Mouse (Mus musculus) limb, embryonic 14.5 days (tissue): ENCODE results near the gene Ccl22. TPM values are rescaled to one million over a fixed set of nuclear protein-coding genes. Genes with fewer than 3 reads are reported as not detected.

Experiments
- ATAC-seq: fragments of 200-750 bp; cut with Nextera tagmentation; 2 replicates; pipeline ENCODE4 v1.8.0; 2017; ENCODE audit warnings: low read depth, moderate number of reproducible peaks, moderate TSS enrichment; ENCODE audit not compliant: low FRiP score
- DNase-seq: peaks from one replicate; pipeline ENCODE4 v3.0.0-alpha.2; 2015; ENCODE audit warnings: low spot score
- H3K27ac ChIP-seq: fragments of 300-500 bp; sonication (generic); replicated peaks from 2 replicates; pipeline ENCODE4 v1.5.1; 2014; ENCODE audit warnings: low read depth, mild to moderate bottlenecking, low read length, moderate library complexity, mixed read lengths
- H3K27me3 ChIP-seq: fragments of 300-500 bp; sonication (generic); 2 replicates; pipeline ENCODE4 v1.6.1; 2014; ENCODE audit warnings: low read length, mixed read lengths; ENCODE audit not compliant: control insufficient read depth, insufficient read depth
- H3K36me3 ChIP-seq: fragments of 300-500 bp; sonication (generic); 2 replicates; pipeline ENCODE4 v1.6.1; 2014; ENCODE audit warnings: mild to moderate bottlenecking, low read length, moderate library complexity, mixed read lengths; ENCODE audit not compliant: control insufficient read depth, insufficient read depth
- H3K4me1 ChIP-seq: fragments of 300-500 bp; sonication (generic); 2 replicates; pipeline ENCODE4 v1.6.1; 2014; ENCODE audit warnings: antibody characterized with exemption, low read length, mixed read lengths; ENCODE audit not compliant: control insufficient read depth, insufficient read depth
- H3K4me2 ChIP-seq: fragments of 300-500 bp; sonication (generic); replicated peaks from 2 replicates; pipeline ENCODE4 v1.6.1; 2014; ENCODE audit warnings: low read depth, mild to moderate bottlenecking, low read length, moderate library complexity; ENCODE audit not compliant: severe bottlenecking
- H3K4me3 ChIP-seq: fragments of 300-500 bp; sonication (generic); replicated peaks from 2 replicates; pipeline ENCODE4 v1.5.1; 2014; ENCODE audit warnings: low read length
- H3K9ac ChIP-seq: fragments of 300-500 bp; sonication (generic); 2 replicates; pipeline ENCODE4 v1.6.1; 2014; ENCODE audit warnings: mild to moderate bottlenecking, low read depth, low read length, moderate library complexity; ENCODE audit not compliant: severe bottlenecking
- H3K9me3 ChIP-seq: fragments of 300-500 bp; sonication (generic); 2 replicates; pipeline ENCODE4 v1.6.1; 2016; ENCODE audit warnings: low read length; ENCODE audit not compliant: control insufficient read depth
- POLR2A ChIP-seq: fragments of 200-500 bp; IDR thresholded peaks from 2 replicates; pipeline ENCODE4 v1.8.0; 2012; ENCODE audit warnings: inconsistent platforms, mild to moderate bottlenecking, moderate library complexity, borderline replicate concordance; ENCODE audit not compliant: insufficient read depth, insufficient read length; ENCODE audit errors: extremely low read depth
- WGBS: fragments of 180-500 bp; shearing (Covaris S2); extraction: QIAGEN DNeasy Blood & Tissue Kit; methylation state at CpG from one replicate; pipeline ENCODE4 v1.1.7; 2014; 5-methylcytosine and 5-hydroxymethylcytosine counted together
- polyA plus RNA-seq, 2 experiments: library from polyadenylated mRNA; depleted of rRNA in 1 of 2; stranded (reverse) in 1 of 2; unstranded in 1 of 2; fragments of >200 nt; fragmentation: Nextera tagmentation in 1 of 2; extraction: Ambion mirVana in 1 of 2; gene quantifications; 2 replicates each; pipeline versions ENCODE4 v1.2.1 to v1.2.3; 2012 to 2014

Gene Ccl22
- polyA plus RNA-seq, 2 experiments = 0.14 TPM; not detected in 1

DNA sequence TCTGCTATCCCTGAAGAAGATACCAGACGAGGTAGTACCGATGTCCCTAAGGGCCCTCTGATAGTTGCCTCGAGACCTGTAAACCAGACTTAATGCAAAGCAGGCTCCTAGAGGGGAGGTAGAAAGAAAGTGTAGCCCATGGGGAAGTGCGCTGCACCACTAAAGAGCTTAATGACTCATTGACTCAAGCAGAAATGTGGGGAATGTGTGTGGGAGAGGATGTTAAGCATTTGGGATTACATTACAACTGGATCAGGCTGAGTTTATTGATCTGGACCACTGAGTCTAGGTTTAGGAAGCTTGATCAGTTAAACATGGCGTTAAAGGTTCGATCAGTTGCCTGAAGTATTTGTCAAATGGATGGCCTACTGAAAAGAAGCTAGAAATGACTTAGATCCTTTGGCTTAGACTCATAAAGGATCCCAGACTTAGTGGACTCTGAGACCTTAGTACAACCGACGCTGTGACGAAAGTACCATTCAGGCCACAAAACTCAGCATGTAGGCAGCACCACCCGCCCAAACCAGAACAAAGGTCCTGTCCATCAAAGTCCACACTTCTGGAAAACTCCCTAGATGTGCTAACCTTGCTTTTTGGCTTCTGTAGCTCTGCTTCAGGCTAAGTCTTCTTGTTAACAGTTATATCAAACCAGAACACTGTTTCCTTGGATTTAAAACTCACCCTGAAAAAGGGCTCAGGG is 44.0 kb downstream of the Ccl22 start:
- Histone ChIP-seq H3K27me3 (no peaks in the 10 kb centered on the region), H3K36me3 (no peaks in the 10 kb centered on the region), H3K9ac (no peak overlapping the region), H3K27ac (no peak overlapping the region), H3K9me3 (no peaks in the 10 kb centered on the region), H3K4me2 (no peak overlapping the region), H3K4me3 (no peak overlapping the region), H3K4me1 (peaks cover 5% of the 10 kb centered on the region; the same call in 1 of the 2 replicates)
- no peak for ATAC-seq
- no peak for DNase-seq
- 76% methylated on average over 10 of the region's 10 CpGs for WGBS
- no peak for TF ChIP-seq POLR2A

DNA sequence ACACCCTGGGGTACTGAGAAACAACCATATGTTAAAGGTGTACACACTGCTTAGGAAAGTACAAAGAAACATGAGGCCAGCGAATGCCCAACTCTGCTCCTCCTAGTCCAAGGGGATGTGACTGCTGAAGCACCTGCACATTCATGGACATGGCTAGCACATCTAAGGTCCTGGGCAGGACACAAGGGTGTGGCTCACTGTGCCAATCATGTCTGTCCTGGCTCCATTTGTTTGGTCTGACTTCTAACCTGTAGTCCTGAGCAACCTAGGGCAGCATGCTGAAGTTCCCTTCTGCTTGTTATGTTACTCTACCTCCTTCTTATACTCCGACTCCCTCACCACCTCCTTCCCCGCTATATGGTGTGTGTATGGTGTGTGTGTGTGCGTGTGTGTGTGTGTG is 49.0 kb downstream of the Ccl22 start:
- H3K27ac ChIP-seq = no peak overlapping the region
- no peak for DNase-seq
- ATAC-seq = no peak
- H3K4me3 ChIP-seq = no peak overlapping the region
- no peak for TF ChIP-seq POLR2A
- H3K27me3 ChIP-seq = no peaks in the 10 kb centered on the region
- no peaks in the 10 kb centered on the region for H3K9me3 ChIP-seq
- WGBS = 82% methylated on average over 4 of the region's 4 CpGs
- H3K9ac ChIP-seq = no peak overlapping the region
- no peak overlapping the region for H3K4me2 ChIP-seq
- no peaks in the 10 kb centered on the region for H3K4me1 ChIP-seq
- no peaks in the 10 kb centered on the region for H3K36me3 ChIP-seq

DNA sequence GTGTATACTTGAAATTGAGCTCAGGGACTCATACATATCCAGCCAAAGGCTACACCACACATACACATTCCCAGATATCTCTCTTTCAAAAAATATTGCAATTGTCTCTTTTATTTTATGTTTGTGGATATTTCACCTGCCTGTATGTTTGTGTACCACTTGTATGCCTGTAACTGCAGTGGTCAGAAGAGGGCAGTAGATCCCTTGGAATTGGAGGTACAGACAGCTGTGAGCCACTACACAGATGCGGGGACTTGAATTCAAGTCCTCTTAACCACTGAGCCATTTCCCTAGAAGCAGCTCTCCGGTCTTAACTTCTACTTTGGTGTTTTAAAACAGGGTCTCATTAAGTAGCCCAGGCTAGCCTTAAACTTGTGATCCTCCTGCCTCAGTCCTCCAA is 49.4 kb downstream of the Ccl22 start:
- no peaks in the 10 kb centered on the region for H3K36me3 ChIP-seq
- H3K9ac ChIP-seq = no peak overlapping the region
- H3K4me3 ChIP-seq = no peak overlapping the region
- DNase-seq = no peak
- WGBS = 98% methylated on average over 2 of the region's 2 CpGs
- H3K27me3 ChIP-seq = no peaks in the 10 kb centered on the region
- no peak overlapping the region for H3K27ac ChIP-seq
- no peak for TF ChIP-seq POLR2A
- ATAC-seq = no peak
- no peaks in the 10 kb centered on the region for H3K9me3 ChIP-seq
- H3K4me2 ChIP-seq = no peak overlapping the region
- no peaks in the 10 kb centered on the region for H3K4me1 ChIP-seq

DNA sequence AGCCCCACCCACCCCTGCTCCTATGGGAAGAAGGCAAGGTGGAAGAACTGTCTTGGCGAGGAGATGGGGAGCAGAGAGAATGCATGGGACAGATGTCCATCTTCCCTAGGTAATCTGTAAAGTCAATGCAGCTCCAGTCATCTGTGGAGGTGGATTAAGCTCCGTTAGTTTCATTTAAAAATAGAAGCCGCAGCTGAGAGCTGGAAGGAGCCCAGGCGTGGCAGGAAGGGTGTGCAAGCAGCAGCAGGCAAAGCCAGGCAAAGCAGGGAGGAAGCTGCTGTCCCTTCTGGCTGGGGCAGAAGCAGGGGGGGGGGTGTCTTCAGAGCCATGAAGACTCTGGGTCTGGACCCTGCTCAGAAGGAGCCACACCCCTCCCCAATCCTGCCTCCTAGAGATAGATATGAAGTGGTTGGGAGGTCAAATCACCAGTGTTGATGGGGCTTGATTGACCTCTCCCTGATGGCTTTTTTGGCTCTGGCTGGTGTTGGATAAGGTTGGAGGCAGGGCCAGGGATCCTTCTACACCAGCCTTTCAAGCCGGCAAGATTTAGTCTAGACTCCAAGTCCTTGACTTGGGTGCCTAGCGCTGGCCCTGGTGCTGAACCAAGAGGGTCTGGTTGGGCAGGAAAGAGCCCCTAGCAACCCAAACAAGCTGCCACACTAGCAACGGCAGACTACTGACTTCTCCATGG is 55.0 kb downstream of the Ccl22 start:
- Histone ChIP-seq H3K9ac (no peak overlapping the region), H3K4me1 (no peaks in the 10 kb centered on the region), H3K27me3 (no peaks in the 10 kb centered on the region), H3K4me2 (no peak overlapping the region), H3K36me3 (no peaks in the 10 kb centered on the region), H3K4me3 (no peak overlapping the region), H3K9me3 (no peaks in the 10 kb centered on the region), H3K27ac (no peak overlapping the region)
- WGBS = 62% methylated on average over 7 of the region's 7 CpGs
- ATAC-seq = no peak
- DNase-seq = peak; percentile 51
- no peak for TF ChIP-seq POLR2A

Other genes starting within 250 kb of the Ccl22 start
- 24.7 and 29.5 TPM in 2 replicates for gene Cpne2, start 212.6 kb upstream of the Ccl22 start, polyA plus RNA-seq (2012; rRNA removed)
- gene Cpne2, start 212.6 kb upstream of the Ccl22 start, polyA plus RNA-seq (2014; fragmentation: Nextera tagmentation; extraction: Ambion mirVana) = 12.1 and 13.3 TPM in 2 replicates
- gene Rspry1, start 143.7 kb upstream of the Ccl22 start, polyA plus RNA-seq (2012; rRNA removed) = 18.7 and 20.0 TPM in 2 replicates
- 36.1 and 39.5 TPM in 2 replicates for gene Rspry1, start 143.7 kb upstream of the Ccl22 start, polyA plus RNA-seq (2014; fragmentation: Nextera tagmentation; extraction: Ambion mirVana)
- 35.7 and 43.4 TPM in 2 replicates for gene Fam192a, start 143.6 kb upstream of the Ccl22 start, polyA plus RNA-seq (2012; rRNA removed)
- gene Fam192a, start 143.6 kb upstream of the Ccl22 start, polyA plus RNA-seq (2014; fragmentation: Nextera tagmentation; extraction: Ambion mirVana) = 61.5 and 62.4 TPM in 2 replicates
- 111 and 125 TPM in 2 replicates for gene Arl2bp, start 79.0 kb upstream of the Ccl22 start, polyA plus RNA-seq (2012; rRNA removed)
- 54.0 and 62.9 TPM in 2 replicates for gene Arl2bp, start 79.0 kb upstream of the Ccl22 start, polyA plus RNA-seq (2014; fragmentation: Nextera tagmentation; extraction: Ambion mirVana)
- 1.6 and 2.1 TPM in 2 replicates for gene Pllp, start 49.3 kb upstream of the Ccl22 start, polyA plus RNA-seq (2012; rRNA removed)
- gene Pllp, start 49.3 kb upstream of the Ccl22 start, polyA plus RNA-seq (2014; fragmentation: Nextera tagmentation; extraction: Ambion mirVana) = 0.95 and 3.6 TPM in 2 replicates
- gene Cx3cl1, start 26.4 kb downstream of the Ccl22 start, polyA plus RNA-seq (2012; rRNA removed) = 8.7 and 10.5 TPM in 2 replicates
- gene Cx3cl1, start 26.4 kb downstream of the Ccl22 start, polyA plus RNA-seq (2014; fragmentation: Nextera tagmentation; extraction: Ambion mirVana) = 8.3 and 8.6 TPM in 2 replicates
- 0.45 TPM in 1 of 2 replicates, not detected in the other for gene Ccl17, start 64.9 kb downstream of the Ccl22 start, polyA plus RNA-seq (2012; rRNA removed)
- 0.67 TPM in 1 of 2 replicates, not detected in the other for gene Ccl17, start 64.9 kb downstream of the Ccl22 start, polyA plus RNA-seq (2014; fragmentation: Nextera tagmentation; extraction: Ambion mirVana)
- gene Coq9, start 92.7 kb downstream of the Ccl22 start, polyA plus RNA-seq (2012; rRNA removed) = 84.5 and 88.1 TPM in 2 replicates
- 72.4 and 86.0 TPM in 2 replicates for gene Coq9, start 92.7 kb downstream of the Ccl22 start, polyA plus RNA-seq (2014; fragmentation: Nextera tagmentation; extraction: Ambion mirVana)
- gene Ciapin1, start 92.8 kb downstream of the Ccl22 start, polyA plus RNA-seq (2012; rRNA removed) = 55.0 and 55.2 TPM in 2 replicates
- 83.6 and 84.3 TPM in 2 replicates for gene Ciapin1, start 92.8 kb downstream of the Ccl22 start, polyA plus RNA-seq (2014; fragmentation: Nextera tagmentation; extraction: Ambion mirVana)
- 129 and 135 TPM in 2 replicates for gene Polr2c, start 111.9 kb downstream of the Ccl22 start, polyA plus RNA-seq (2012; rRNA removed)
- gene Polr2c, start 111.9 kb downstream of the Ccl22 start, polyA plus RNA-seq (2014; fragmentation: Nextera tagmentation; extraction: Ambion mirVana) = 135 and 140 TPM in 2 replicates
- gene Dok4, start 130.7 kb downstream of the Ccl22 start, polyA plus RNA-seq (2012; rRNA removed) = 29.1 and 35.8 TPM in 2 replicates
- 23.3 and 26.9 TPM in 2 replicates for gene Dok4, start 130.7 kb downstream of the Ccl22 start, polyA plus RNA-seq (2014; fragmentation: Nextera tagmentation; extraction: Ambion mirVana)
- 60.1 and 60.7 TPM in 2 replicates for gene Ccdc102a, start 172.5 kb downstream of the Ccl22 start, polyA plus RNA-seq (2012; rRNA removed)
- 52.9 and 66.3 TPM in 2 replicates for gene Ccdc102a, start 172.5 kb downstream of the Ccl22 start, polyA plus RNA-seq (2014; fragmentation: Nextera tagmentation; extraction: Ambion mirVana)
- gene Adgrg5, start 178.1 kb downstream of the Ccl22 start, polyA plus RNA-seq (2012; rRNA removed) = 0.45 and 0.90 TPM in 2 replicates
- 0.23 and 0.33 TPM in 2 replicates for gene Adgrg5, start 178.1 kb downstream of the Ccl22 start, polyA plus RNA-seq (2014; fragmentation: Nextera tagmentation; extraction: Ambion mirVana)
- gene Adgrg1, start 229.2 kb downstream of the Ccl22 start, polyA plus RNA-seq (2012; rRNA removed) = 25.6 and 35.2 TPM in 2 replicates
- 17.6 and 20.4 TPM in 2 replicates for gene Adgrg1, start 229.2 kb downstream of the Ccl22 start, polyA plus RNA-seq (2014; fragmentation: Nextera tagmentation; extraction: Ambion mirVana)